Mouse (Mus musculus): ENCODE measurements at regions not wholly inside any gene's neighbourhood (a gene's known extent, or its start where the extent isn't known, plus 50 kb on each side); places are given as distances from the start of the nearest gene placed in this dataset.

GRCm38 (mm10) chr15:51696344-51697016, 2188.2 kb upstream of the Gm7489 start:
- Histone ChIP-seq H3K36me3 (ENCODE audit: control insufficient read depth, insufficient read depth, low read length) (no peaks in the 10 kb centered on the region), H3K4me2 (replicated peaks; ENCODE audit: low read depth, low read length) (no peak overlapping the region), H3K4me3 (ENCODE audit: low read length) (no peak overlapping the region), H3K9ac (ENCODE audit: low read depth, low read length) (no peak overlapping the region), H3K27ac (ENCODE audit: low read depth, low read length) (no peak overlapping the region), H3K9me3 (ENCODE audit: control insufficient read depth, low read length) (no peaks in the 10 kb centered on the region), H3K4me1 (ENCODE audit: control insufficient read depth, insufficient read depth, low read length) (no peaks in the 10 kb centered on the region), H3K27me3 (ENCODE audit: control insufficient read depth, insufficient read depth, low read length) (no peaks in the 10 kb centered on the region)
- WGBS, result 73% methylated on average over 11 of the region's 11 CpGs
- ATAC-seq (ENCODE audit: low FRiP score, low TSS enrichment), result no peak

GRCm38 (mm10) chr15:51704198-51704597, 2180.5 kb upstream of the Gm7489 start:
- Histone ChIP-seq H3K36me3 (ENCODE audit: control insufficient read depth, insufficient read depth, low read length) (no peaks in the 10 kb centered on the region), H3K4me3 (ENCODE audit: low read length) (no peak overlapping the region), H3K4me1 (ENCODE audit: control insufficient read depth, insufficient read depth, low read length) (no peaks in the 10 kb centered on the region), H3K9ac (ENCODE audit: low read depth, low read length) (no peak overlapping the region), H3K27ac (ENCODE audit: low read depth, low read length) (no peak overlapping the region), H3K4me2 (replicated peaks; ENCODE audit: low read depth, low read length) (no peak overlapping the region), H3K9me3 (ENCODE audit: control insufficient read depth, low read length) (no peaks in the 10 kb centered on the region), H3K27me3 (ENCODE audit: control insufficient read depth, insufficient read depth, low read length) (no peaks in the 10 kb centered on the region)
- WGBS, result 94% methylated on average over 1 of the region's 1 CpGs
- no peak for ATAC-seq (ENCODE audit: low FRiP score, low TSS enrichment)

GRCm38 (mm10) chr15:51709871-51710655, 2174.6 kb upstream of the Gm7489 start:
- Histone ChIP-seq H3K4me2 (replicated peaks; ENCODE audit: low read depth, low read length) (no peak overlapping the region), H3K36me3 (ENCODE audit: control insufficient read depth, insufficient read depth, low read length) (no peaks in the 10 kb centered on the region), H3K27me3 (ENCODE audit: control insufficient read depth, insufficient read depth, low read length) (no peaks in the 10 kb centered on the region), H3K9ac (ENCODE audit: low read depth, low read length) (no peak overlapping the region), H3K9me3 (ENCODE audit: control insufficient read depth, low read length) (no peaks in the 10 kb centered on the region), H3K4me3 (ENCODE audit: low read length) (no peak overlapping the region), H3K4me1 (ENCODE audit: control insufficient read depth, insufficient read depth, low read length) (no peaks in the 10 kb centered on the region), H3K27ac (ENCODE audit: low read depth, low read length) (no peak overlapping the region)
- WGBS, result 37% methylated on average over 13 of the region's 13 CpGs
- ATAC-seq (ENCODE audit: low FRiP score, low TSS enrichment), result no peak

GRCm38 (mm10) chr15:51720873-51721308, 2163.8 kb upstream of the Gm7489 start:
- 22% methylated on average over 9 of the region's 9 CpGs for WGBS
- Histone ChIP-seq H3K9ac (ENCODE audit: low read depth, low read length) (no peak overlapping the region), H3K9me3 (ENCODE audit: control insufficient read depth, low read length) (no peaks in the 10 kb centered on the region), H3K27ac (ENCODE audit: low read depth, low read length) (no peak overlapping the region), H3K27me3 (ENCODE audit: control insufficient read depth, insufficient read depth, low read length) (no peaks in the 10 kb centered on the region), H3K4me1 (ENCODE audit: control insufficient read depth, insufficient read depth, low read length) (no peaks in the 10 kb centered on the region), H3K4me2 (replicated peaks; ENCODE audit: low read depth, low read length) (no peak overlapping the region), H3K4me3 (ENCODE audit: low read length) (no peak overlapping the region), H3K36me3 (ENCODE audit: control insufficient read depth, insufficient read depth, low read length) (no peaks in the 10 kb centered on the region)
- ATAC-seq (ENCODE audit: low FRiP score, low TSS enrichment), result no peak

- WGBS, result 73% methylated on average over 5 of the region's 5 CpGs
- Histone ChIP-seq H3K9me3 (ENCODE audit: control insufficient read depth, low read length) (no peaks in the 10 kb centered on the region), H3K4me1 (ENCODE audit: control insufficient read depth, insufficient read depth, low read length) (no peaks in the 10 kb centered on the region), H3K36me3 (ENCODE audit: control insufficient read depth, insufficient read depth, low read length) (no peaks in the 10 kb centered on the region), H3K4me3 (ENCODE audit: low read length) (no peak overlapping the region), H3K27ac (ENCODE audit: low read depth, low read length) (no peak overlapping the region), H3K27me3 (ENCODE audit: control insufficient read depth, insufficient read depth, low read length) (no peaks in the 10 kb centered on the region), H3K4me2 (replicated peaks; ENCODE audit: low read depth, low read length) (no peak overlapping the region), H3K9ac (ENCODE audit: low read depth, low read length) (no peak overlapping the region)
- no peak for ATAC-seq (ENCODE audit: low FRiP score, low TSS enrichment)
Observed at GRCm38 (mm10) chr15:51721363-51721762, 2163.3 kb upstream of the Gm7489 start.

- H3K27ac ChIP-seq (ENCODE audit: low read depth, low read length), result no peak overlapping the region
- H3K36me3 ChIP-seq (ENCODE audit: control insufficient read depth, insufficient read depth, low read length), result no peaks in the 10 kb centered on the region
- H3K9ac ChIP-seq (ENCODE audit: low read depth, low read length), result no peak overlapping the region
- H3K9me3 ChIP-seq (ENCODE audit: control insufficient read depth, low read length), result no peaks in the 10 kb centered on the region
- H3K4me3 ChIP-seq (ENCODE audit: low read length), result no peak overlapping the region
- no peak overlapping the region for H3K4me2 ChIP-seq (replicated peaks; ENCODE audit: low read depth, low read length)
- no peaks in the 10 kb centered on the region for H3K4me1 ChIP-seq (ENCODE audit: control insufficient read depth, insufficient read depth, low read length)
- no peak for ATAC-seq (ENCODE audit: low FRiP score, low TSS enrichment)
- 71% methylated on average over 7 of the region's 7 CpGs for WGBS
- H3K27me3 ChIP-seq (ENCODE audit: control insufficient read depth, insufficient read depth, low read length), result no peaks in the 10 kb centered on the region
Observed at GRCm38 (mm10) chr15:51724127-51724526, 2160.6 kb upstream of the Gm7489 start.

- no peak overlapping the region for H3K4me2 ChIP-seq (replicated peaks; ENCODE audit: low read depth, low read length)
- no peak overlapping the region for H3K27ac ChIP-seq (ENCODE audit: low read depth, low read length)
- peak; percentile 62; the same call in 1 of the 2 replicates for ATAC-seq (ENCODE audit: low FRiP score, low TSS enrichment)
- H3K27me3 ChIP-seq (ENCODE audit: control insufficient read depth, insufficient read depth, low read length), result no peaks in the 10 kb centered on the region
- H3K4me1 ChIP-seq (ENCODE audit: control insufficient read depth, insufficient read depth, low read length), result no peaks in the 10 kb centered on the region
- no peaks in the 10 kb centered on the region for H3K9me3 ChIP-seq (ENCODE audit: control insufficient read depth, low read length)
- 55% methylated on average over 3 of the region's 3 CpGs for WGBS
- no peak overlapping the region for H3K4me3 ChIP-seq (ENCODE audit: low read length)
- H3K36me3 ChIP-seq (ENCODE audit: control insufficient read depth, insufficient read depth, low read length), result no peaks in the 10 kb centered on the region
- no peak overlapping the region for H3K9ac ChIP-seq (ENCODE audit: low read depth, low read length)
Observed at GRCm38 (mm10) chr15:51725457-51725856, 2159.2 kb upstream of the Gm7489 start.

- Histone ChIP-seq H3K27ac (ENCODE audit: low read depth, low read length) (no peak overlapping the region), H3K4me1 (ENCODE audit: control insufficient read depth, insufficient read depth, low read length) (no peaks in the 10 kb centered on the region), H3K9ac (ENCODE audit: low read depth, low read length) (no peak overlapping the region), H3K36me3 (ENCODE audit: control insufficient read depth, insufficient read depth, low read length) (no peaks in the 10 kb centered on the region), H3K27me3 (ENCODE audit: control insufficient read depth, insufficient read depth, low read length) (no peaks in the 10 kb centered on the region), H3K4me2 (replicated peaks; ENCODE audit: low read depth, low read length) (no peak overlapping the region), H3K4me3 (ENCODE audit: low read length) (no peak overlapping the region), H3K9me3 (ENCODE audit: control insufficient read depth, low read length) (no peaks in the 10 kb centered on the region)
- ATAC-seq (ENCODE audit: low FRiP score, low TSS enrichment), result no peak
- 84% methylated on average over 10 of the region's 10 CpGs for WGBS
Observed at GRCm38 (mm10) chr15:51730106-51730505, 2154.6 kb upstream of the Gm7489 start.

GRCm38 (mm10) chr15:51730805-51731412, 2153.8 kb upstream of the Gm7489 start:
- Histone ChIP-seq H3K27ac (ENCODE audit: low read depth, low read length) (no peak overlapping the region), H3K4me2 (replicated peaks; ENCODE audit: low read depth, low read length) (no peak overlapping the region), H3K9ac (ENCODE audit: low read depth, low read length) (no peak overlapping the region), H3K27me3 (ENCODE audit: control insufficient read depth, insufficient read depth, low read length) (no peaks in the 10 kb centered on the region), H3K4me1 (ENCODE audit: control insufficient read depth, insufficient read depth, low read length) (no peaks in the 10 kb centered on the region), H3K36me3 (ENCODE audit: control insufficient read depth, insufficient read depth, low read length) (no peaks in the 10 kb centered on the region), H3K9me3 (ENCODE audit: control insufficient read depth, low read length) (no peaks in the 10 kb centered on the region), H3K4me3 (ENCODE audit: low read length) (no peak overlapping the region)
- no peak for ATAC-seq (ENCODE audit: low FRiP score, low TSS enrichment)
- 68% methylated on average over 12 of the region's 12 CpGs for WGBS

Data from kidney, embryonic 14.5 days (tissue).